Mouse (Mus musculus) limb, embryonic 15.5 days (tissue): ENCODE results near the gene Ttll5. TPM values are rescaled to one million over a fixed set of nuclear protein-coding genes. Genes with fewer than 3 reads are reported as not detected.

Source experiments
- ATAC-seq: fragments of 200-750 bp; cut with Nextera tagmentation; 2 replicates; pipeline ENCODE4 v1.8.0; 2017; ENCODE audit warnings: low read depth, moderate TSS enrichment; ENCODE audit not compliant: insufficient number of reproducible peaks, low FRiP score, low TSS enrichment
- H3K27ac ChIP-seq: fragments of 300-500 bp; sonication (generic); 2 replicates; pipeline ENCODE4 v1.5.1; 2015; ENCODE audit warnings: moderate library complexity, mild to moderate bottlenecking, inconsistent platforms
- H3K27me3 ChIP-seq: fragments of 300-500 bp; sonication (generic); 2 replicates; pipeline ENCODE4 v1.6.1; 2015; ENCODE audit warnings: inconsistent platforms
- H3K36me3 ChIP-seq: fragments of 300-500 bp; sonication (generic); 2 replicates; pipeline ENCODE4 v1.6.1; 2015; ENCODE audit warnings: inconsistent platforms
- H3K4me1 ChIP-seq: fragments of 300-500 bp; sonication (generic); 2 replicates; pipeline ENCODE4 v1.6.1; 2015; ENCODE audit warnings: inconsistent platforms
- H3K4me2 ChIP-seq: fragments of 300-500 bp; sonication (generic); 2 replicates; pipeline ENCODE4 v1.6.1; 2015; ENCODE audit warnings: mild to moderate bottlenecking, inconsistent platforms
- H3K4me3 ChIP-seq: fragments of 300-500 bp; sonication (generic); 2 replicates; pipeline ENCODE4 v1.5.1; 2015; ENCODE audit warnings: mild to moderate bottlenecking, inconsistent platforms
- H3K9ac ChIP-seq: fragments of 300-500 bp; sonication (generic); 2 replicates; pipeline ENCODE4 v1.6.1; 2015; ENCODE audit warnings: inconsistent platforms
- H3K9me3 ChIP-seq: fragments of 300-500 bp; sonication (generic); 2 replicates; pipeline ENCODE4 v1.6.1; 2016; ENCODE audit warnings: inconsistent platforms
- WGBS: fragments of 180-500 bp; shearing (Covaris S2); methylation state at CpG from one replicate; pipeline ENCODE4 v1.1.7; 2015; 5-methylcytosine and 5-hydroxymethylcytosine counted together
- polyA plus RNA-seq: library from polyadenylated mRNA; unstranded; fragments of >200 nt; fragmentation: Nextera tagmentation; extraction: Ambion mirVana; gene quantifications from 2 replicates; pipeline ENCODE4 v1.2.1, GENCODE M21; 2015

Gene Ttll5
- polyA plus RNA-seq, 1 experiment from 2014 or later, result 13.0 TPM

GRCm38 (mm10) chr12:86075358-86075757 is 250.9 kb downstream of the Ttll5 start:
- H3K9ac ChIP-seq, result no peak overlapping the region
- H3K4me3 ChIP-seq, result peak overlapping the region; percentile 57

GRCm38 (mm10) chr12:86076321-86076901 is 252.0 kb downstream of the Ttll5 start:
- Histone ChIP-seq H3K4me2 (peak overlapping the region; percentile 80), H3K36me3 (peaks cover 22% of the 10 kb centered on the region), H3K9ac (peak overlapping the region; percentile 58; the same call in 1 of the 2 replicates), H3K4me1 (peaks cover 40% of the 10 kb centered on the region), H3K27me3 (no peaks in the 10 kb centered on the region), H3K4me3 (peak overlapping the region; percentile 57), H3K27ac (peak overlapping the region; percentile 100), H3K9me3 (no peaks in the 10 kb centered on the region)
- 4% methylated on average over 13 of the region's 13 CpGs for WGBS
- ATAC-seq, result no peak

More at GRCm38 (mm10) chr12:86075358-86075757, 250.9 kb downstream of the Ttll5 start:
- Histone ChIP-seq H3K27me3 (no peaks in the 10 kb centered on the region), H3K4me1 (peaks cover 40% of the 10 kb centered on the region), H3K4me2 (peak overlapping the region; percentile 80), H3K9me3 (no peaks in the 10 kb centered on the region), H3K27ac (no peak overlapping the region), H3K36me3 (peaks cover 26% of the 10 kb centered on the region)
- ATAC-seq, result no peak
- WGBS, result 81% methylated on average over 7 of the region's 7 CpGs

- Histone ChIP-seq H3K4me1 (peaks cover 40% of the 10 kb centered on the region), H3K27me3 (no peaks in the 10 kb centered on the region), H3K9ac (peak overlapping the region; percentile 58), H3K36me3 (peaks cover 12% of the 10 kb centered on the region), H3K4me2 (peak overlapping the region; percentile 80), H3K9me3 (no peaks in the 10 kb centered on the region), H3K27ac (peak overlapping the region; percentile 100), H3K4me3 (peak overlapping the region; percentile 57)
- no peak for ATAC-seq
- WGBS, result 13% methylated on average over 8 of the region's 8 CpGs
These were observed 252.9 kb downstream of the Ttll5 start for GRCm38 (mm10) chr12:86077322-86077721.

- 12% methylated on average over 11 of the region's 11 CpGs for WGBS
- no peaks in the 10 kb centered on the region for H3K27me3 ChIP-seq
These were observed 253.3 kb downstream of the Ttll5 start for GRCm38 (mm10) chr12:86077736-86078135.

GRCm38 (mm10) chr12:86078176-86078552 is 253.7 kb downstream of the Ttll5 start:
- Histone ChIP-seq H3K4me3 (peak overlapping the region; percentile 57), H3K36me3 (peaks cover 10% of the 10 kb centered on the region), H3K9ac (peak overlapping the region; percentile 58), H3K4me2 (peak overlapping the region; percentile 80), H3K27ac (peak overlapping the region; percentile 100), H3K4me1 (peaks cover 45% of the 10 kb centered on the region), H3K9me3 (no peaks in the 10 kb centered on the region), H3K27me3 (no peaks in the 10 kb centered on the region)
- ATAC-seq, result no peak
- 5% methylated on average over 9 of the region's 9 CpGs for WGBS

More at GRCm38 (mm10) chr12:86077736-86078135, 253.3 kb downstream of the Ttll5 start:
- no peaks in the 10 kb centered on the region for H3K9me3 ChIP-seq
- H3K4me2 ChIP-seq, result peak overlapping the region; percentile 80
- H3K4me1 ChIP-seq, result peaks cover 41% of the 10 kb centered on the region
- H3K27ac ChIP-seq, result peak overlapping the region; percentile 100
- H3K4me3 ChIP-seq, result peak overlapping the region; percentile 57
- ATAC-seq, result no peak
- H3K36me3 ChIP-seq, result peaks cover 10% of the 10 kb centered on the region
- H3K9ac ChIP-seq, result peak overlapping the region; percentile 58

GRCm38 (mm10) chr12:86078553-86079201 is 254.2 kb downstream of the Ttll5 start, which contains the start of gene Tgfb3:
Gene Tgfb3 (minus strand): TSS chr12:86079041.
- peak within 1 kb of the TSS; percentile 80 for H3K4me2 ChIP-seq
- H3K36me3 ChIP-seq, result peaks cover 7% of the 10 kb centered on the region; the same call in 1 of the 2 replicates
- peak within 1 kb of the TSS; percentile 59 for H3K9ac ChIP-seq
- peak within 1 kb of the TSS; percentile 57 for H3K4me3 ChIP-seq
- under 1% methylated on average over 25 of the region's 25 CpGs for WGBS
- ATAC-seq, result peak; percentile 89
- H3K4me1 ChIP-seq, result peaks cover 47% of the 10 kb centered on the region
- peak within 1 kb of the TSS; percentile 100 for H3K27ac ChIP-seq
- H3K27me3 ChIP-seq, result no peaks in the 10 kb centered on the region
- H3K9me3 ChIP-seq, result no peaks in the 10 kb centered on the region

GRCm38 (mm10) chr12:86079202-86079667 is 254.8 kb downstream of the Ttll5 start:
- peak; percentile 80 for ATAC-seq
- peak overlapping the region; percentile 100 for H3K27ac ChIP-seq
- no peaks in the 10 kb centered on the region for H3K9me3 ChIP-seq
- peak overlapping the region; percentile 57 for H3K4me3 ChIP-seq
- H3K9ac ChIP-seq, result peak overlapping the region; percentile 59
- peaks cover 7% of the 10 kb centered on the region; the same call in 1 of the 2 replicates for H3K36me3 ChIP-seq
- under 1% methylated on average over 31 of the region's 31 CpGs for WGBS
- peaks cover 43% of the 10 kb centered on the region for H3K4me1 ChIP-seq
- H3K27me3 ChIP-seq, result no peaks in the 10 kb centered on the region
- H3K4me2 ChIP-seq, result peak overlapping the region; percentile 80

GRCm38 (mm10) chr12:86082481-86083012 is 258.1 kb downstream of the Ttll5 start, which contains the start of gene Ift43:
Gene Ift43 (plus strand): TSS chr12:86082541.
- H3K4me2 ChIP-seq, result peak within 1 kb of the TSS; percentile 73
- no peaks in the 10 kb centered on the region for H3K27me3 ChIP-seq
- under 1% methylated on average over 35 of the region's 35 CpGs for WGBS
- 0 out of 2 replicates have a peak, but pooled peaks cover 4% of the 10 kb centered on the region for H3K36me3 ChIP-seq
- peak within 1 kb of the TSS; percentile 70 for H3K4me3 ChIP-seq
- H3K27ac ChIP-seq, result peak within 1 kb of the TSS; percentile 69; the same call in 1 of the 2 replicates
- peak within 1 kb of the TSS; percentile 56 for H3K9ac ChIP-seq
- ATAC-seq, result no peak
- H3K9me3 ChIP-seq, result no peaks in the 10 kb centered on the region
- peaks cover 15% of the 10 kb centered on the region for H3K4me1 ChIP-seq

- Histone ChIP-seq H3K36me3 (peaks cover 18% of the 10 kb centered on the region), H3K9ac (no peak overlapping the region), H3K27ac (no peak overlapping the region), H3K4me3 (no peak overlapping the region), H3K9me3 (no peaks in the 10 kb centered on the region), H3K4me1 (peaks cover 7% of the 10 kb centered on the region), H3K4me2 (no peak overlapping the region), H3K27me3 (no peaks in the 10 kb centered on the region)
- no peak for ATAC-seq
- WGBS, result 77% methylated on average over 7 of the region's 7 CpGs
These were observed 261.4 kb downstream of the Ttll5 start for GRCm38 (mm10) chr12:86085873-86086272.

- H3K4me1 ChIP-seq, result peaks cover 12% of the 10 kb centered on the region
- no peak overlapping the region for H3K27ac ChIP-seq
- ATAC-seq, result no peak
- peaks cover 18% of the 10 kb centered on the region for H3K36me3 ChIP-seq
- no peaks in the 10 kb centered on the region for H3K9me3 ChIP-seq
- H3K4me3 ChIP-seq, result no peak overlapping the region
- H3K4me2 ChIP-seq, result no peak overlapping the region
- 71% methylated on average over 8 of the region's 8 CpGs for WGBS
- no peaks in the 10 kb centered on the region for H3K27me3 ChIP-seq
- H3K9ac ChIP-seq, result no peak overlapping the region
These were observed 262.1 kb downstream of the Ttll5 start for GRCm38 (mm10) chr12:86086550-86086949.

- Histone ChIP-seq H3K27me3 (no peaks in the 10 kb centered on the region), H3K9ac (no peak overlapping the region), H3K4me1 (peaks cover 10% of the 10 kb centered on the region), H3K4me2 (no peak overlapping the region), H3K36me3 (peaks cover 21% of the 10 kb centered on the region), H3K9me3 (no peaks in the 10 kb centered on the region), H3K4me3 (no peak overlapping the region), H3K27ac (no peak overlapping the region)
- no peak for ATAC-seq
- 71% methylated on average over 7 of the region's 7 CpGs for WGBS
These were observed 263.6 kb downstream of the Ttll5 start for GRCm38 (mm10) chr12:86088042-86088441.

GRCm38 (mm10) chr12:86090764-86091163 is 266.3 kb downstream of the Ttll5 start:
- no peaks in the 10 kb centered on the region for H3K9me3 ChIP-seq
- H3K4me3 ChIP-seq, result no peak overlapping the region
- H3K4me1 ChIP-seq, result peaks cover 6% of the 10 kb centered on the region
- H3K27ac ChIP-seq, result no peak overlapping the region
- H3K4me2 ChIP-seq, result no peak overlapping the region
- H3K9ac ChIP-seq, result no peak overlapping the region
- H3K36me3 ChIP-seq, result peaks cover 22% of the 10 kb centered on the region
- WGBS, result 71% methylated on average over 4 of the region's 4 CpGs
- ATAC-seq, result no peak
- no peaks in the 10 kb centered on the region for H3K27me3 ChIP-seq
